Mouse (Mus musculus): ENCODE measurements around the gene Inpp5b.
"Not testable (repeated sequence)": the region's sequence is repeated elsewhere in the genome, so short reads cannot be mapped to it uniquely, and the experiment has no call there.

Inpp5b gene

DNA sequence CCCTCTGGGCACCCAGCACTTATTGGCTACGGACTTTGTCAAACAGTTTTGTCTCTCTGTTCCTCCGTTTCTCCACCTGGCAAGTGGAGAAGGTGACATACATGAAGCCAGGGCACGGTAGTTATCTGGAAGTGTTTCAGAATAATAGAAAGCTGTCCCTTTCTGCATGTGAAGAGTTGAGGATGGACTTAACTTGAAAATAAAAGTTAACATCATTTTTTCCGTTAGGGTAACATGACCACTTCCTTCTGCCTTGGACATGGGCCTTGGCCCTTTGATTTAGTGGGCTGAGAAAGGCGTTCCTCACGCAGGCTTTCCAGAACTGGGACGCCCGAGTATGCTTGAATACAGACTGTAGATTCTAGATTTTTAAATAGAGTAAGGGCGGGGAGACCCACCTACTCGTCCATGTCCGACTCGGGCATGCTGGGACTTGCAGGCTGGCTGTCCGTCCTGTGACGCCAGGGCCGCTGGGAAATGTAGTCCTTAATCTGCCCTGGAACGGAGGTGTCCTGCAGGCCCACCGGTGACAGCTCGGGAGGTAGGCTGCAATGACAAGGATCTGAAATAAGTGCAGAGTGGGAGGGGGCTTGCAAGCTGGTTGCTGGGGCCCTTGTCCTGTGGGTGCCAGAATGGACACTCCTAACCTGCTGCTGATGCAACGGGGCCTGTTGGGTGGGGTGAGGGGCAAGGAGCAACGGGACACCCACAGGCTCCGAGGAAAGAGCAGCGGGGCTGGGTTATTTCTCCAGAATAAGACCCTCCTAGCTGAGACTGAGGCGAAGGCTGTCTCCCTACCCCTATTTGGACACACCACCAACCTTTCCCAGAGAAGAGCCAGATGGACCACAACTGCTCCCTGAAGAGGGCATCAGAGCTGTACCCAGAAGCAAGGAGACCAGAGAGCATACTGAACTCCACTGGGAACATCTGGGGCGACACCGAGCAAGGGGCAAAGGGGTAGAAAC lies at the start of gene Inpp5b:
Inpp5b (plus strand) TSS at position 475 of the 968 bp plus-strand sequence.
- DNase-seq (ENCODE audit: low read depth, low spot score), result peak; percentile 53

DNA sequence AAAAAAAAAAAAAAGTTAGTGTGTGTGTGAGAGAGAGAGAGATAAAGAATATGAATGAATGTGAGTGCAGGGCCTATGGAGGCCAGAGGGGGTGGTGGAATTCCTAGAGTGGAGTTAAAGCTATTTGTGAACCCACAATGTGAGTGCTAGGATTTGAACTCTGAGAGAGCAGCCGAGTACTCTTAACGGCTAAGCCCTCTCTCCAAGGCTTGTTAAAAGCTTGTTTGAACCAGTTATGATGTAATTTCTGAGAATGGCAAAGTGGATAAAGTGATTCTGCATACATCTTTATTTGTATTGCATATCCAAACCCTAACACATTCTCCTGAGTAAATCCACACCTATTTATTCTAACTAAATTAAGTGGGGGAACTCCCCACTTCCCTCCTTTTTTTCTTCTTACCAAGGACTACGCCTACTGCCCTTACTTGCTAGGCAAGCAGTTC lies 49.2 kb upstream of the Inpp5b start:
- no peak for DNase-seq (ENCODE audit: low read depth, low spot score)

DNA sequence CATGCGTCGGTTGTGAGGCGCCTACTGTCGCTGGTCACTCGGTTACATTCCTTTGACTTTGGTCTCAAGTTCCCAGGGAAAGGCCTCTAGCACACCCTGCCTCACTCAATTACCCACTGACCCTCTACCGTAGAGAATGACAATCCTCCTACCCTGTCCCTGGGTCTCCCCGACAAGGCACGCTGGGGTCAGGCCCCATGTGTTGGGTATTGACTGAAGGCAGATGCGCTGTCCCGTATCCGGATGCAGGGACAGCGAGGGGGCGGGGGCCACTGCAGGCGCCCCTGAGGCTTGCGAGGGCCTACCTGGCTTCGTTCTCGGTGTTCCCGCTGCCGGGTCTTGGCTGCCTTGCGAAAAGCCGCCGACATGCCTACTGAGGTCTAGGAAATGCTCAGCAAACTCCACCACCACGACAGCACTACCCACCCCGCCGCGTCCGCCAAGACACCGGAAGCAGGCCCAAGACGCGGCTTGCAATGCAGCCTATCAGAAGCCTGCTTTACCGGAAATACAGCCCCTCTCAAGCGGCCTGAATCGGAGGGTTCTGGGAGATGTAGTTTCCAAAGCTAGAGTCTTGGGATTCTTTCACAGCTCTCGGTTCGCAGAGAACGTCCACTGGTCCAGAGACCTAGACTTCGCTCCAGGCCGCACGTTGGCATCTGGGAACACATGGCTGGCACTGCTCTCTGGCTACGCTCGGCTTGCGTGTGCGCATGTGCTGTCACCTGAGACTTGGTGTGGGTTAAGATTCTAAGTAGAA lies 48.3 kb upstream of the Inpp5b start, which contains the start of gene Utp11:
Utp11 (minus strand) TSS at position 466 of the 760 bp plus-strand sequence.
- peak; percentile 91 for DNase-seq (ENCODE audit: low read depth, low spot score)

DNA sequence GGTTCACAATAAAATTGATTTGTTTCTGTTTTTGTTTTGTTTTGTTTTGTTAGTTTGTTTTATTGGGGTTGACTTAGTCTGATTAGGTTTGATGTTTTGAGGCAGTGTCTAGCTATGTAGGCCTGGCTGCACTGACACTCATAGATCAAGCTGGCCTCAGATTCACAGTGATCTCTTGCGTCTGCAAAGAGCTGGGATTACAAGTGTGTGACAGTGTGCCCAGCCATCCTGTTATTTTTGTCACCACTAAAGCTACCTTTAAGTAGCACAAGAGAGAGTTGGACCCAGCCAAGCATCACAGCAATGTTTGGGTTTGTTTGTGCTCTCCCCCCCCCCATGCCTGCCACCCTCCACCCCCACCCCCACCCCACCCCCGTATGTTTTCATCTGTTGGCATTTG lies 47.1 kb upstream of the Inpp5b start:
- no peak for DNase-seq (ENCODE audit: low read depth, low spot score)

DNA sequence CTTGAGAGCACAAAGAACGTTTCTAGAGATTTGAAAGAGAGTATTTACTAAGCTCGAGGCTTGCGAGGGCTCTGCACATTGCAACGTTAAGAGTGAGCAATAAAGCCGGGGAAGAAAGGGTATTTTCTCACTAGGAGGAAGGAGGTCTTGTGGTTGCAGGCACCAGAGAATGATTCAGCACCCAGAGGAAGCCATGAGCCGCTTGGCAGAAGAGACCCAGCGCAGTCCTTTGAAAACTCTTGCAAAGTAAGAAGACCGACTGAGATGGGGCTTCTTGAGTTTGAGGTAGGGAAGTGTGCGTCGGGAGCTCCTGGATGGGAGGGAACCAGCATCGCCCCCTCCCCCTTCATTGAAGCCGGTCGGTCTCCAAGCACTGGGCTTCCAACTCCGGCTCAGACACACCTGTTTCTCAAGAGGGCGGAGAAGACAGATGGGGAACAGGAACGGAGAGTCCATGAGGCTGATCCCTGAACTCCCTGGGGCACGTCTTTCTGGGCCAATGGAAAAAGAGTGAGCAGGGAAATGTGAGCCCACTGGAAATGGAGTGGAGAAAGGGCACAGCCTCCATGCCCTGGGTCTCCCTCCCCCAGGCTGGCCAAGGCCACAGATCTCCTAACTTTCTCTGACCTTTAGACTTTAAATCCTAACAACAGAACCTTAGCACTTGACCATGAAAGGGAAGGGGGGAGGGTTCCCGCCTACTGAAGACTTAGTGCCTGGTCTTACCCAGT lies 45.7 kb upstream of the Inpp5b start:
- DNase-seq (ENCODE audit: low read depth, low spot score), result no peak

DNA sequence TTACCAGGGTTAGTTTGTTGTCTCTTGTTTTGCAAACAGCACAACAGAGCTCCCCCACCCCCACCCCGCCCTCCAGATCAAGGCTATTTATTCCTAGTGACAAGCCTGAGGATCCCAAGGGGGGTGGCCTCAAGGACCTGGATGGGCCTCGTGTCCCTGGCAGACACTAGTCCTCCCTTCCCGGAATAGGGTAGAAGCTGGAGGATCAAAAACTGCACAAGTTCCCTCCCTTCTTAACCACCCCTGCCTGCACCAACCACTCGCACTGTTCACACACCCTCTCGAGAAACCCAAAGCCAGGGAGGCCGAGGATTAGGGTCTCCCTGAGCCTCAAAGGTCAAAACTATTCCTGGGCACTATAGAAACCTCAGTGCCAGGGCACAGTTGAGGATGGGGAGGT lies 41.9 kb upstream of the Inpp5b start:
- no peak for DNase-seq (ENCODE audit: low read depth, low spot score)

DNA sequence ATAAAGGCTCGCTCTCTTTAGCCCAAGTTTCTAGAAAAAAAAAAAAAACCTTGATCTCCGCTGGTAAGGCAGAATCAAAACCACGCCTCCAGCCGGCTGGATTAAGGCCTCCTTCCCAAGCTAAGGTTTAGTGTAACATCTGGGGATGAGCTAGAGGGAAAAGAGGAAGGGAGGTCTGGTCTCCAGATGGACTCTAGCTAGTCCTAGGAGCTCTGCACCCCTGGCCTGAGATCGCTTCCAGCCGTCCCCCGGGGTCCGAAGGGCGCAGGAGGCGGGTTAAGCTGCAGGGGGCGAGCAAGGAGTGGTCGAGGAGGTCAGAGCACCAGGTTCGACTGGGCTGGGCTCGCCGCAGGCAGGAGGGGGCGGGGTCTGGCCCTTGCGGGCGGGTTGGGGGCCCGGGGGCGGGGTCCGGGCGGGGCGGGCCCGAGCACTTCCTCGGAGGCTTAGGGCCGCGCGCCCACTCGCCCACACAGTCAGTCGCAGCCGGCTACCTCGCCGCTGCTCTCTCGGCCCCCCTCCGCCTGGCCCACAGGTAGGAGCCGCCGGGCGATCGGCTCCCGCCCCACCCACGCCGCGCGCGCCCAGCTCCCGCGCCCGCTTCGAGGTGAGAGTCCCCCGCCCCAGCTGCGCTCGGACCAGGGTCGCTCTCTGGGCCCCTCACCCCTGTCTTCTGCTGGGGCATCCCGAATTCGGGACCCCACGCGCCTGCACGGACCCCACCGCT lies 41.2 kb upstream of the Inpp5b start, which contains the start of gene Fhl3:
Fhl3 (plus strand) TSS at position 454 of the 724 bp plus-strand sequence.
- DNase-seq (ENCODE audit: low read depth, low spot score), result peak; percentile 86

DNA sequence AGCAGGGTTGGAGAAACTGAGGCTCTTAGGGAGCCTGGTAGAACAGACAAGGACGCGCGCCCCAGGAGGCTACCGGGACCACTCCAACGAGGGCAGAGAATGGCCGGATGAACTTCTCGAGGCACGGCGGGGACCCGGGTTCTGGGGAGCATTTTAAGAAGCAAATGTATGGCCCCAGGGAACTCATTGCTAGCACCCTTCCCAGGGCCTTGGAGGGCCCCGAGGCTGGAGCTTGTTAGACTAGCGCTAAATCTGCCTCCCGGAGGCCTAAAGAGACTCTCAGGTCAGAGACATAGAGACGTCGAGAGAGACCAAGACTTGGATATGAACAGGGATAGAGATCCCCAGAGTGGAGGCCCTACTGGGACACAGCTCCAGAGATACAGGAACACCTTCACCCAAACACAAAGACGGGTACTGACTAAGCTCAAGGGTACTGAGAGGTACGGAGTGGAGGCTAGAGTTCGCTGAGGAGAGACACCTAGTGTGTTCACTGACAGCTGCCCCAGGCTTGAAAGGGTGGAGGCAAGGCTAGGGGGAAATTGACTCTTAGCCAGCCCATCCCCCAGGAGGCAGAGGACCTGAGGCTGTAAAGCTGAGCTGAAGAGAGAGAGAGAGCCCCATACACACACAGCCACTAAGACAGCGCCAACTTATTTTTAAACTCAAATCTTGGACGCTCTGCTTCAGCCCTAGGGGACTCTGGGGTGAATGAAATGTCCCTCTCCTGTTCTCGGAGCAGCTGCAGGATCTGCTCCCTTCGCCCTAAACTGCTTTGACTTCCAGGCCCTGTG lies 40.4 kb upstream of the Inpp5b start:
- DNase-seq (ENCODE audit: low read depth, low spot score), result no peak

DNA sequence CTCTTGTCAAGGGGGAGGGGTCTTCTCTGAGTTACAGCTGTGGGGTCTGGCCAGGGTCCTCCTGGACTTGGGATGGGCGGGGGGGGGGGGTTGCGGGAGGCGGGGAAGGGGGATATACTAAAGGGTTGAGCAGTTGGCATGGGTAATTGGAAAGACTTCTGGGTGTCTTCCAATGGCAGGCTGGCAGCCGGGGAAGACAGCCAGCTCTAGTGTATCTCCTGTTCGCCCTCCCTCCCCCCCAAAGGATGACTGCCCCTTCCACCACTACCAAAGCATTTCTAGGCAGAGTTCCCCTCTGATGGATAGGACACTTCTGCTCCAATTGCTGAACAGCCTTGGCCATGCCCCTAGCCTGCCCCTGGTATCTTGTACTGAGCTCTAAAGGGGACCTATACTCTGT lies 39.7 kb upstream of the Inpp5b start:
- no peak for DNase-seq (ENCODE audit: low read depth, low spot score)

DNA sequence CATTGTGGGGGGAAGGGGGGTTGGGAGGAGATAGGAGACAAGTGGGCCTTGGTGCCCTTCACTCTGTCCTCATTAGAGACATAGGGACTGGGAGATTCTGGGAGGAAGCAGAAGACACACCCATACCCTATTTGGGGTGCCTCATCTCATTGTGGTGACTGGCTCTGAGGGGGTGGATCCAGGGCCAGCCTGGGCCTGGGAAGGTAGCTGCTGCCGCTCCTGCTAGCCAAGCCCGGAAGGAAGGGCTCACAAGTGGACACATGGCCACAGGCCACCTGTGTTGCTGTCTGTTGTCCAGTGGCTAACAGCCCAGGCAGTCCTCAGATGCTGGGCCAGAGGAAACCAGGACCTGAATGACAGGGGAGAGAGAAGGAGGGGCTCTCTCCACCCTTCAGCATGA lies 38.2 kb upstream of the Inpp5b start:
- no peak for DNase-seq (ENCODE audit: low read depth, low spot score)

DNA sequence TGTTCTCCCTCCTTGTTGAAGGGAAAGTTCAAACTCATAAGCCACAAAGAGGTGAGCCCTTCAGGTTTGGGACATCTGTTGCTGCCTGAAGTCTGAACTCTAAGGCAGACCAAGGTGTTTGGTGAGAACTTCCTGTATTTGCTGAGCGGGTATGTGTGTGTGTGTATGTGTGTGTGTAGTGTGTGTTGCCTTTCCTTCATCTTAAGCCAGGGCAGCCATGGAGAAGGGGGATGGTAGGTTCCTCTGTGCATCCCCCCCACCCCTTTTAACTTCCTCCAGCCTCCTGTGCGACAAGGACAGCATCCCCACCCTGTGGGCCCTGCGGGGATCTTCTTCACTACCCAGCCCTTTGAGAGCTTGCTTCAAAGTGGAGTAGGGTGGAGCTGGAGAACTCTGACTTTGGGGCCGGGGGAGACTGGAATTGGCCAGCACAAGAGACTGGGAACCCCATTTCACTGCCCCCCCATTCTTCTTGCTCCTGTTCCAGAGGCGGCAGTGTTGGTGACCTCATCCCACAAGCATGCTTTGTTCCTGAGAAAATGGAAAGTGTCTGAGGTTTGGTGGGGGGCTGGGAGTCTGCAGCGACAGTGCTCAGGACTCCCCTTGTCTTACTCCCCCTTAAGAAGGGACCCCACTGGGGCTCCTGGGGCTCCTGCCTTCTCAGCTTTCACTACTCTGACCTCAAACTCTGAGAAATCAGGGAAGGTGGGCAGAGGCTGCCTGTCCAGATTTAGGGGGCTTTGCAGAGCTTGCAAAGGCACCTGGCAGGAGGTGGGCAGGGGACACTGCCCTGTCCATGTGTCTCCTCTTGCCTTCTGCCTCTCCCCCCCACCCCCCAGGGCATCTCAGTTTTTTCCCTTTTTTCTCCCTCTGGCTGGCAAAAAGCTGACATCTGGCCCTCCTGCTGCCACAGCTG lies 37.5 kb upstream of the Inpp5b start:
- DNase-seq (ENCODE audit: low read depth, low spot score), result peak; percentile 58

DNA sequence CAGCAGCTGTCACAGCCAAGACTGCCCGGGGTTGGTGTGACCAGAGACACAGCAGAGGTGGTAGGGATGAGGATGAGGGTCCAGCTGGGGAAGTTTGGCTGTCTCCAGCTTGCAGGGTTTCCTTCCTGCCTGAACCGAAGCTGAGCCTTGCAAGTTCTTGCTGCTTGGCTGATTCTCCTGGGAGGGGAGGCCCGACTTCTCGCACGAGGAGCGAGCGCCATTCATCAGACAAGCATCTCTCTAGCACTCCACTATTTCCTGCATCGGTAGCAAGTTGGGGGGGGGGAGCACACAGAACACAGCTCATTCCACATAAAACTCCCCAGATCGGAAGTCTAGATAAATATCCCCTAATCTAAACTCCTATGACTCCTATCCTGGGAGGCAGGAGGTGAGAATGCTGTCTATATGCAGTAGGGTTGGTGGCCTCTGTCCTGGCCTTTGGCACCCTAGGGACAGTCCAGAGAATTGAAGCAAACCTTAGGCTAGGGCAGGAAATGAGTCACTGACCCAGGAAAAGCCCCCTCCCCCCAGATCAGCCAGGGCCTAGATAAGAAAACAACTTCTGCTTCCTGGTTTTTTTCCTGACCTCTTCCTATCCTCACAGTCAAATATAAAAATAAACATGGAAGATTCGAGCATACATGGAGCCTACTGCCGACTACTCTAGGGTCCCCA lies 36.7 kb upstream of the Inpp5b start:
- DNase-seq (ENCODE audit: low read depth, low spot score), result peak; percentile 48

DNA sequence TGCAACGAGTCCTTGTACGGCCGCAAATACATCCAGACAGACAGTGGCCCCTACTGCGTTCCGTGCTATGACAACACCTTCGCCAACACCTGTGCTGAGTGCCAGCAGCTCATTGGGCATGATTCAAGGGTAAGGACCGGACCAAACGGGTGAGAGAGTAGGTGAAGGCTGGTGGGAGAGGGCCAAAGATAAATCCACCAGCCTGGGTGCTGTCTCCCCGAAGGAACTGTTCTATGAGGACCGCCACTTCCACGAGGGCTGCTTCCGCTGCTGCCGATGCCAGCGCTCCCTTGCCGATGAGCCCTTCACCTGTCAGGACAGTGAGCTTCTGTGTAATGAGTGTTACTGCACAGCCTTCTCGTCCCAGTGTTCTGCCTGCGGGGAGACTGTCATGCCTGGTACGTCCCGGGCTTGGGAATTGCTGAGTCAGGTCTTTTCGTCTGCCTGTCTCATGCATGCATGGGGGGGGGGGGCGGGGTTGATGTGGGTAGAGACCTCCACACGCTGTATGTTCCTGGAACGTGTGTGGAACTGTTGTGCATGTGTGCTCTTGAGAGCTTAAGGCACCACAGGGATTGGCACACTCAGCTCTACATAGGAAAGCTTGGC lies 35.9 kb upstream of the Inpp5b start:
- DNase-seq (ENCODE audit: low read depth, low spot score), result no peak

DNA sequence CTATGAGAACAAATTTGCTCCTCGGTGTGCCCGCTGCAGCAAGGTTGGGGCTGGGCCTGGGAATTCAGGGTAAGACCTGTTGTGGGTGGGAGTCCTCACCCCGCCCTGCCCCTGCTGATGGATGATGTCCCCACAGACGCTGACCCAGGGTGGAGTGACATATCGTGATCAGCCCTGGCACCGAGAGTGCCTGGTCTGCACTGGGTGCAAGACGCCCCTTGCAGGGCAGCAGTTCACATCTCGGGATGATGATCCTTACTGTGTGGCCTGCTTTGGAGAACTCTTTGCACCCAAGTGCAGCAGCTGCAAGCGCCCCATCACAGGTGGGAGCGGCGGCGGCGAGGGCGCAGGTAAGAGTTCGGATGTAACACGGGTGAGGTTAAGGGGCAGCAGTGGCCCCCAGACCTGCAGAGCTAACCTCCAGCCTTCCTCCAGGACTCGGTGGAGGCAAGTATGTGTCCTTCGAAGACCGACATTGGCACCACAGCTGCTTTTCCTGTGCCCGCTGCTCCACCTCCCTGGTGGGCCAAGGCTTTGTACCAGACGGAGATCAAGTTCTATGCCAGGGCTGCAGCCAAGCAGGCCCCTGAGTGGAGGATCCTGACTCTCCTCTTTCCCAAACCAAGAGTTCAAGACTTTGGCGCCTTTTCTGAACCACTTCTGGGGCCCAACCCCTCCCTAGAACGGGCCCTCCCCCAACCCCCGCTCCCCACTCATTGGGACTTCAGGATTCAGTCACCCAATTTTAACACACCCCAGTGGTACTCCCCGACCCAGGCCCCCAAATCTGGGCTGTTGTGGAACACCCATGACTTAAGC lies 34.1 kb upstream of the Inpp5b start:
- DNase-seq (ENCODE audit: low read depth, low spot score), result not testable (repeated sequence)

DNA sequence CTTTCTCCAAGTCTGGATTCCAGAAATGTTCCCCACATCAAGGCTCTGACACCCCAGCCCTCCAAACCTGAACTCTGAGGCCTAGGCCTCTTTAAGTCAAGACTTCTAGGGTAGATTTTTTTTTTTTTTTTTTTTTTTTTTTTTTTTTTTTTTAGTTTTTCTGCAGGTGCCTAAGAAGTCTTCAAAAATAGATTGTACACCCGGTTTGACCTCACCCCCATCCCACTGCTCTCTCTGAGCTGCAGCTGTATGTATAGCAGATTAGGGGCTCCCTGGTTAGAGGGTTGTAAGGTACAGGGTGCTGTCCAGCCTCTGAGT lies 33.5 kb upstream of the Inpp5b start:
- DNase-seq (ENCODE audit: low read depth, low spot score), result not testable (repeated sequence)

DNA sequence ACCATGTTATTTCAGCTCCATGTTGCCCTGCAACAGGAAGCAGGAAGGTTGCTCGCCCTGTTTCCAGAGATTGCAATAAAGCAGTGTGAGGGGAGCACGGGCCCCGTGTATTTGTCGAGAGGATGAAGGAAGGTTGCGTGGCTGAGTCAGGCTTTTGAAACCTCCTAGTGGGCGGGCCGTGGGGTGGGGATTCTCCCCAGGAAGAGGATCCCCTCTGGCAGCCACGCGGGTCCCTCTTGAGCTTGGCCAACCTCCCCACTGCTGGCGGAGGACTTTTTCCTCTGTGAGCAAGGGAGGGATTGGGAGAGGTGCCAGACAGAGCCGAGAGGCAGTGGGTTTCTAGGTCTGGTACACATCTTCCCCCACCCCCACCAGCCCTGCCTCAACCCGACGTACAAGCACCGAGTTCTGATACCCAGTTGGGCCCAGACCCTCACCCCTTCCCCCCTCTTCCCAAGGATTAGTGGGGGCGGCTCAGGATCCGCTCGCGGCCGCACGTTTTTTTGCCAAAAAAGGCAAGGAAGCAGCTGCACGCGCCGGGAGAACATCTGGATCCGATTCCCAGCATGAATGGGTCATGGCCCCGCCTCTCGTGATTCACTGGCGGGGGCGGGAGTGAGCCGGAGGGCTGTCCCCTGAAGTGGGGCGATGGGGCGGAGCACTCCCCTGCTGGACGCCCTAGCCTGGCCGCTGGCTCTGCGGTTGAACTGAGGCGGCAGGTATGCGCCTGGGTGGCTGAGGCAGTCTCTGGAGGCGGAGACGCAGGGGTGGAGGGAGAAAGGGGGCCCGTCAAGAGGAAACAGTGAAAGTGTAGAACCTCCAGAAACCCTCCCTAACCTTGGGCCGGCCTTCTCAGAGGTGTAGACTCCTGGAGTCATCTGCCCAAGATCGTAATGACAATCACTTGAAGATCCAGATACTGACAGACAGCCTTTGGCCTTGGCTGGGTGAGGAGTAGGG lies 32.9 kb upstream of the Inpp5b start:
- DNase-seq (ENCODE audit: low read depth, low spot score), result peak; percentile 94
